Mouse (Mus musculus): ENCODE data around the gene Cnst.
"Not testable (repeated sequence)": the region's sequence is repeated elsewhere in the genome, so short reads cannot be mapped to it uniquely, and the experiment has no call there.

Cnst gene

DNA sequence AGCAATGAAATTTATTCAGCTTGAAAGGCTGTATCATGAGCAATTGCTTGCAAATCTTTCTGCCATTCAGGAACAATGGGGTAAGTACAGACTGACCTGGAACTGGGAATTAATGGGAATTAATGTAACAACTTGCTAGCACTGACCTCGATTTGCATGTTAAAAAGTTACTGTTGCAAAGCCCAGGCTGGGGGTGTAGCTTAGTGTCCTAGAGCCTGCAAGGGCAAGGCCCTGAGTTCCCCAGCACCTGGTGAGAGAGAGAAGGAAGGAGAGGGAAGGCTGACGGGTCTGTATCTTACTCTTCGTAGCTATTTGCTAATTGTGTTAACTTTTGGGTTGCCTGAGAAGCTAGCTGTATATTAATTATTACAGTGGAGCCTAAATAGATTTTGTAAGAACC, 58.4 kb downstream of the Cnst start:
- no peak for DNase-seq

DNA sequence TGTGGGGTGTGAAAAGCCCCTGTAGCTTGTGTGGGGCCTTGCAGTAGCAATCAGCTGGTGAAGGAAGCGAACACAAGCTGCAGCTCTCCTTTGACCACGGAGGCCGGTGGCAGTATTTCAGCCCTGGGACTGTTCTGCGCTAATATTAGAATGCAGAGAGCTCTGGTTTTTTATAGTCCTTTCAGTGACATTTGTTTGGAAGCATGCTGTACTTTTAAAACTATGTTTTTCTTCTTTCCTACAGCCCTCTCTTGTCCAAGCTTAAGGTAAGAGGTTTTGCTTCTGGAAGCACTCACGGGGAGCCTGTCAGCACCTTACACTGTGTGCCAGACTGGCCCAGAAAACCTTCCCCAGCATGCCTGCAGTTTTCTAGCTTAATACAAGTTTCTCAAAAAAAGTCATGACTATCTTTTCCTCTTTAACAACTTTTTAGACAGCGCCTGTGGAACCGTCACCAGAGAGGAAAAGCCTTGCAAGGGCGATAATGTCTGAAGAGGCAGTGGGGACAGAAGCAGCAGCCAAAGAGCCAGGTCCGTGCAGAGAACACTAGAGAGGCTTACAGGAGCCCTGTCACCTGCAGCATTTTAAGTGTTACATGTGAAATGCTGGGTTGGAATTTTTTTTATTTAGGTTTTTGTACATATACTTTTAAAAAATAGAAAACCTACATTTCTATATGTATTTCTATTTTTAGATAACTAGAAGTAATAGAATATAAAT, 60.0 kb downstream of the Cnst start:
- no peak for DNase-seq

DNA sequence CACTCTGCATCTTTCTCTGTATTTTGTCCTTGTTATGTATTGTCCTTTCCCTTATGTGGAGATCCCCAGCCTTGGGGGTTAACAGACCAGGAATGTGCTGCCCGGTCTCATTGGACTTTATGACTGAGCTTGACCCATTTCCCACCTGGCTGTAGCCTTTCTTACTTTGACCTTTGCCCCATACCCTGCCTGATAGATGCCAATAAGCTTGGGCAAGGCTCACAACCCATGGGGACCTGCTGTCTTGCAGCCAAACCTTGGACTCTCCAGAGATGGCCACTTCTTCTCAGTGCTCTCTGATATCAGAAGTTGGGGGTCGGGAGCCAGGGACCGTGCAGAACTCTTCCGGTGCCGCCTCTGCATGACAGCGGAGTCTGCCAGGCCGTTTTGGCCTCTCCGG, 62.4 kb downstream of the Cnst start:
- DNase-seq: no peak

DNA sequence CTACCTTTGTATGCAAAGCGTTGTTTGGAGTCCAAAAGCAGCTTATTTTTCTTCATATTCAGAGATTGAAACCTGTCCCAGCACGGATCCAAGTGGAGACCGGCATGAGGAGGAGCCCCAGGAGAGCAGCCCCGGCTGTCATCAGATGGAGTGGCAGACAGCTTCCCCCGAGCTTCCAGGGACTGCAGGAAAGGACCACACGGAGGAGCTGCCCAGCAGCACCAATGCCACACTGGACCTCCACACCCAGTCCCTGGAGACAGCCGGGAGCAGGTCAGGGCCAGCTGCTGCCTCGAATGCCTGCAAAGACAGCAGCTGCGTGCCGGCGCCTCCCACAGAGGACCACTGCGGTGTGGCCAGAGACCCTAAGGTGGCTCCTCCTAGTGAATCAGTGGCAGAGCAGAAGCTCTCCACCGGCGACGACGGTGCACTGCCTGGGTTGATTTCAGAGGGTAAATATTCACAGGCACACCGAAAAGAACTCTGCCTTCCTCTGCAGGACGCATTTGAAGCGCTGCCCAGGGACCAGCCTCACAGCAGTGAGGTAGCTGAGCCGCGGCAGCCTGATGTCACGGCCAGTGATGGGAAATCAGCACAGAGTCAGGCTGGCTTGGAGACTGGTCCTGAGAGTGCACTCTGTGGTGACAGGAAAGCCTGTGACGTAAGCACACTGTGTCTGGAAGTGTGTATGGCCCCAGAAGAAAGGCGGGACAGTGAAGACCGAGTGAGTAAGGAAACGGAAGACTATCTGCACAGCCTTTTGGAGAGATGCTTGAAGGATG, 63.7 kb downstream of the Cnst start:
- peak; percentile 41 to 61 for DNase-seq

DNA sequence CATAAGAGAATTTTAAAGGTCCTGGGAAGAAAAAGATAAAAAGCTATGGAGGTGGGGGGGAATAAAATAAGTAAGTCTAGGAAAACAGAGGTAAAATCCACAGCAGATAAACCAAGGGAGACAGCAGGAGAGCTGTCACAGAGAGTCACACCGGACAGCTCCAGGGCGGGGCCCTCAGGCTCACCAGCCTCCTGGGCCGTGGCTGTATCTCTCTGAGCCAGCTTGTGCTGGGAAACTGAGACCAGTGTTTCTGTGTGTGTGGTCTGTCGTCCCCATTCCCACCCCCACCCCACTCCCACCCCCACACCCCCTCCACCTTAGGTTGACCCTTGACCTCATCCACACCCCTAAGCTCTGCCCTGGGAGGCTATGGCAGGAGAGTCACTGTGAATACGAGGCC, 65.0 kb downstream of the Cnst start:
- no peak for DNase-seq

DNA sequence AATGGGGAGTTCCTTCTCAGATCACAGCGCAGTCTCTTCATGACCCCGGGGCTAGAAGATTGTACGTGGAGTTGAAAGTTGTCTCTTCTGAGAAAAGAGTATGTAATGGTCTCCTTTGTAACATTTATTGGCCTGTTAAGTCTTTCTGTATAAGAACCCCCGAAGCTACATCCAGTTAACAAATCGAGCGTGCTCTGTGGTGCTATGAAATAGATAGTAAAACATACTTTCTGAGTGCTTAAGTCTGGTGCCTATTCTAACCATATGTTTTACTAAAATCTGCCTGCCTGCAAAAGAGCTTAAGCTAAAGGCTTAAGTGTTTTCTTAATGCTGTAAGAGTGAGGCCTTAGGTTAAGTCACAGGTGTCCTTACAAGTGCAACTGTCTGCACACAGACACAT, 66.2 kb downstream of the Cnst start:
- DNase-seq: no peak

DNA sequence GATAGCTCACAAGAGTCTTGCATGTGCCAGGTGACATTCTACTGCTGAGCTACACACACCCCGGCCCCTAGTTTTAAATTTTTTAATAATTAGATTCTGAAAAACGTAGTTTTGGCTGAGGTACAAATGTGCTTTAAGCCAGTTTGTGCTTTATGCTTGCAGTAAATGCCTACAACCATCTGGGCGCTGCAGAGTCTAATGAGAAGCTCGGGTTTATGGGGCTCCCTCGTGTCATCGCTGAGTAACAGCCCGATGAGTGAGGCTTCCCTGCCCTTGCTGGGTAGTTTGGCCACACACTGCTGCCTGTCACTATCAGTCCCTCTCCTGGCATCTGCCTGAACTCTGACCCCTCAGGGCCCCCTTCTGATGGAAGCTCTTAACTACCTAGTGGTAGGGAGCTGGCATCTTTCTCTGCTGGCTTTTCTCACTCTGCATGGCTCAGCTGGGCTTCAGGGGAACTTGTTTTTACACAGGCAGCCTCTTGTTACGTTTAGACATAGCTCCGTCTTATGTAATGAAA, 66.9 kb downstream of the Cnst start:
- DNase-seq: no peak

DNA sequence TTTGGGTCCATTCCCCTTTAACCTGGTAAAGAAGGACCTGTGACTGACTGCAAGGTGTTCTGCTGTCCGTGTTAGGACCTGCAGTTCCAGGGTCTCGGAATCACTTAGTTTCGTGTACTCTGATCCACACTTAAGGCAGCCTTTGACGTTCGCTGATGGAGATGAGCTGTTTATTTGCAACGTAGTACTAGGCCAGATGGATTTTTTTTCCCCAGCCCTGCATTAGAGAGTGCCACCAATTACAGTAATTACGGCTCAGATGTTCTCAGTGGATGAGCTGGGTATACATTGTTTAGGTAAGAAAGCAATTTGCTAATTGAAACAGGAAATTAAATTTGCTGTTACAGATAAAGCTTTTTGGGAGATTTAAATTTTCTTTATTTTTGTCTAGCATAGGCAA, 71.3 kb downstream of the Cnst start:
- no peak for DNase-seq

DNA sequence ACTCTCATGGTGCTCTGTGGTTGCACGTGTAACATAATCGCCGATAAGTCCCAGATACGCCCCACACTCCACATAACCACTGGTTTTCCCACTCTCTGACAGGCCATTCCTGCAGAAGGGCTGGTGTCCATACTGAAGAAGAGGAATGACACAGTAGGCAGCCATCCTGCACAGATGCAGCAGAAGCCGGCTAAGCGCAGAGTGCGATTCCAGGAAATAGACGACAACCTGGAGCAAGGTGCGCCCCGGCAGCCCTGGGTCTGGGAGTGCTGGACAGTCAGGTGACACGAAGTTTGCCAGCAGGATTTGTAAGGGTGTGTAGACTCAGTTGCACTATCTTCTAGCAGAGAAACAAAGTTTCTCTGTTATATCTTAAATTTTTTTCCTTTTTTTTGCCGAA, 76.5 kb downstream of the Cnst start:
- no peak for DNase-seq

DNA sequence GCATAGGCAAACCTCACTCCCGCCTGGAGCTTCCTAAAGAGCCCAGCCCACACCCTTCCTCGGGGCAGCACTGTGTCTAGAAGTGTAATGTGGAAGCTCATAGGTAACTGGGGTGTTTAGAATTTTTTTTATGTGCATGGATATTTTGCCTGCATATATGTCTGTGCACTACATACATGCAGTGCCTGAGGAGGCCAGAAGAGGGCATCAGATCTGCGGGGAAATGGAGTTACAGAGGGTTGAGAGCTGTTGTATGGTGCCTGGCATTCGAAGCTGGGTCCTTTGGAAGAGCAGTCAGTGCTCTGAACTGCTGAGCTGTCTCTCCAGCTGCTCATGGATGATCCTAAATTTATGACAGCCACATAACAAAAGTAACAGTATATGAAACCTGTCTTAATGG, 77.5 kb downstream of the Cnst start:
- DNase-seq: peak; percentile 77

DNA sequence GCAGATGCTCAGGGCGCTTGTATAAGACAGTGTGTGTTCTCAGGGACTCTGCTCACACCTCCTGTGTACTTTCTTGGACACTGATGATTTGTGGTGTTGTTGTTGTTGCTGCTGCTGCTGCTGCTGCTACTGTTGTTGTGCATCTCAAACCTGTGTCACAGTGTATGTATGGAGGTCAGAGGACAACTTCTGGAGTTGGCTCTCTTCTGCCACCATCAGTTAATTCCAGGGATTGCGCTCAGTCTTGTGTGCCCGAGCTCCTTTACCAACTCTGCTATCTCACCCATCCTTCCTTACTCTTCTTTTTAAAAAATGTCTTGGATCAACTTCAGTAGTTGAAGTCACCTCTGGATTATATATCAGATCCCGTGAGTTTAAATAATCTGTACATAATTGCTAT, 78.2 kb downstream of the Cnst start:
- DNase-seq: peak; percentile 75 to 76

DNA sequence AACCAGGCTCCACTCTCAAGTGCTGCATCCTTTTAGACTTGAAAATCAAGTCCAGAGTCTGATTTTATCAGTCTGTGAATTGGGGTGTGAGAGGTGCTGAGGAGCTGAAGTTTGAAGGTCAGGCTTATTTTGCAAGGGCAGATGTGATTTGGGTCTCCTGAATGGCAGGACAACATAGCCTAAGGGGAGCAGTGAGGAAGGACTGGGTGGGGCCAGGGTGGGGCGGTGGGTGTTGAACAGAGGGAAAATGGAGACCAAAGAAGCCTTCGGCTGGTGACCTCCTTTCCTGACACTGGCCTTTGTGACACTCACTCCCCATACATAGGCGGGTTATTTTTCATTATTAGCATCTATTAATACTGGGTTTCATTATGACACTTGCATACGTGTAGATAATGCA, 81.7 kb downstream of the Cnst start:
- DNase-seq: no peak

DNA sequence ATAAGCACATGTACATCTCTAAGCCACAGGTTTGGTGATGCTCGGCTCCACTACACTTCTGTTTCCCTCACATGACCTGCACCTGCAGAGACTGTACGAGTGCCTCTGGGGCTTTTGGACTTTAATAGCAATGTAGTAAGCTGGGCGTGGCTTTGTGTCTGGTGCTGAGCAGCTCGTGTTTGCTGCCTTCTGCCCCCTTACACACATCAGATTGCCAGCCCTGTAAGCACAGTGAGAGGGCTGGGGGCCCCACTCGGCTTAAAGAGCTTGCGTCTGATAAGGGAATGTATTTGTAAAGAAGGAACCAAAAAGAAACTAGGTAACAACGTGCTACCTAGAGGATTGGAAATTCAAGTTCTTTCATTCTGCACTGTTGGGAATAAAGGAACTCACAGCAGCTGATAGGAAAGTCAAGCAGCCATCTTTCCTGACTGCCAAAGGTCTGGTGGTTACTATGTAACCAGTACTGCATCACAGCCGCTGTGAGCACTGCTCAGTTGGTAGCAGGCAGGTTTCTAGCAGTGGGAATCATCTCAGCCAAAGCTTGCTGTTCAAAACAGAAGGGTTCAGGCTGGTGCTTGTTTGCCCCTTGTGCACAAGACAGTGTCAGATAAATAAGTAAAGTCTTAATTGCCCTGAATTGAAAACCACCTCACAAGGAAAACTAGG, 82.4 kb downstream of the Cnst start:
- no peak for DNase-seq

DNA sequence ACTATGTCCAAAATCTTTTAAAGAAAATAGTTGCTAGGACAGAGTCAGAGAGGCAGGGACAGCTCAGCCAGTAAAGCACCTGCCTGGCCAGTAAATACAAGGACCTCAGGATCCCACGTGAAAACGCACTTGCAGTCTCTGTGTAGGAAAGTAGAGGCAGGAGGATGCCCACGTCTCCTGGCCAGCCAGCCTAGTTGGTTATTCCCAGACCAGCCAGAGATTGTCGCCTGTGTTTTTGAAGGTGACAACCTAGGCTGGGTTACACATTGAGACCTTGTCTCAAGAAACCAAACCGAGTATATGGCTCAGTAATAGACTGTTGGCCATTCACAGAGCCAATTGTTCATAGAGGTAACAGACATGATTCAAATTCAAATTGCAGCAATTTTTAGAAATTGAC, 83.1 kb downstream of the Cnst start:
- no peak for DNase-seq

DNA sequence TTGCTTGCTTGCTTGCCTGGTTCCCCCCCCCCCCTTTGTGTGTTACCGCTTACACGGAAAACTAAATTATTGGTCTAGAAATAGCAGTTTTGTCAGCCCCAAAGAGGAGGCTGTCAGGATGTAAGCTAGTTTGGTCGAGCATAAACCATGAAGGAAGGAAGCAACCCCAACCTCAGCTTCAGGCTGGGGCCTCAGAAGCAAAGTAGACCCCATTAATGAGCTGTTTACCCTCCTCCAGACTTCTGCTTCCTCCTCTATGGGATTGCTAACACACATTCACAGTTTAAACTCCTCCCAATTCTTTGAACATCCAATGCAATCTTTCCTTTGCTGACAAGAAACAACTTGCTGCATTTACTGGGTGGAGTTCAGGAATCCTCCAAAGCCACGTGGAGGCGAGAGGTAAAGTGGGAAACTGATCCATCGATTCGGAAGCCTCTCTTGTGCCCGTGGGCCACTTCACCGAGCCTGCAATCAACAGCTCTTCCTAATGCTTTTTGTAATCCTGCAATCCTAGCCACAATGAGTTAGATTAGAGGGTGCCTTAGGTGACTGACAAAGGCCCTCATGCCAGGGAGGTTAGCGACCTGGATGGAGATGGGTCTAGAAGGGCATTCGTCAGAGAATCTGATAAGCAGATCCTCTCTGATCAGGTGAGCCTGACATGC, 86.7 kb downstream of the Cnst start:
- DNase-seq: no peak

DNA sequence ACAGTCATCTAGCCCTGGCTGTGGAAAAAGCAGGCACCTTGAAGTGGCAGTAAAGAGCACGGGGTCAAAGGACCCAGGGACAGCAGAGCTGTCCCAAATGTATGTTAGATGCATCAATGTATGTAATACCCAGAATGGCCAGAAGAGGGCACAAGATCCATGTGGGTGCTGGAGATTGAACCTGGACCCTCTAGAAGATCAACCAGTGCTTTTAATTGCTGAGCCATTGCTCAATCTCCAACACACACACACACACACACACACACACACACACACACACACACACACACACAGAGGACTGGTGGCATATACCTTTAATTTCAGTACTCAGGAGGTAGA, 87.2 kb downstream of the Cnst start:
- peak in 1 of 2 experiments; percentile 13 for DNase-seq

DNA sequence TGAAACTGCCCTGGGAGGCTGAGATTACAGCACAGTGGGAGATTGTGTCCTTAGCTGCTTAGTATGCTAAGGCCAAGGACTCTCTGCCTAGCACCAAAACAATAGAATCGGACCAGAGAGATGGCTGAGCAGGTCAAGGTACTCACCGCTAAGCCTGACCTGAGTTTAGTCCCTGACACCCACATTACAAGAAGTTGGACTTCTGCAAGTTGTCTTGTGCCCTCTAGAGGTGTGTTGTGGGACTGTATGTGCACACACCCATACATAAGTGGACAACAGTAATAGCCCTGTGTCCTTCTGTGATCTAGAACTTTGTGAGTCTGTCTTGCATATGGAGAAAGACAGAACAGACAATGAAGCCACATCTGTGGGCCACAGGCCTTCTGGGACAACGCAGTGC, 88.0 kb downstream of the Cnst start:
- DNase-seq: no peak

DNA sequence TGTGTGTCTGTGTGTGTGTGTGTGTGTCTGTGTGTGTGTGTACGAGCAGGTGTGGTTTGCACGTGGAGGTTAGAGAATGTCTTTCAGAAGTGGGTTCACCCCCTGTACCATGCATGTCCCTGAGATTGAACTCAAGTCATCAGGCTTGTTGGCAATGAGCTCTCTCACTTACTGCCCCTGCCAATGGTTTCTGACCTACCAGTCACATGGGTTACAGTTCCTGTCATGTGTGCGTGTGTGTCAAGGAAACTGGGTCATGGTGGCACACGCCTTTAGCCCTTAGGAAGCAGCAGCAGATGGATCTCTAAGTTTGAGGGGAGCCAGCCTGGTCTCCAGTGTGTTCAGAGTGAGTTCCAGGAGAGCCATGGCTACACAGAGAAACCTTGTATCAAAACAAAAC, 96.6 kb downstream of the Cnst start:
- DNase-seq: no peak

DNA sequence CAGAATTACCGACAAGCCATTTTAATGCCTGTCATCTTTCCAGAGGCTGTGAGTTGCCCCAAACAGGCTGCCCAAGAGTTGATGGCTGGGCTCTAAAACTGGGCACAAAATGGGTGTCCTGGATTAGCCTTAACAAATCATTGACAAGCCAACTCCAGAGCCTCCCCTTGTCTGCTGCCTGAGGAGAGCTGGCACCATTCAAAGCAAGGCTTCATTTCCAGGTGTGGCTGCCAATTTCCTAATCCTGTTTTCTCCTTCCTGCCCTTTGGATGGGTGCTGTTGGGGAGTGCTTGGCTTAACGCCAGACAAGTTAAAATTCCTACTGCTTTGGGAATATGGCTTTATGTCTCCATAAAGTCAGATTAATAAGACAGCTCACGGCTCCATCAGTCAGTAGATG, 98.0 kb downstream of the Cnst start:
- no peak for DNase-seq

DNA sequence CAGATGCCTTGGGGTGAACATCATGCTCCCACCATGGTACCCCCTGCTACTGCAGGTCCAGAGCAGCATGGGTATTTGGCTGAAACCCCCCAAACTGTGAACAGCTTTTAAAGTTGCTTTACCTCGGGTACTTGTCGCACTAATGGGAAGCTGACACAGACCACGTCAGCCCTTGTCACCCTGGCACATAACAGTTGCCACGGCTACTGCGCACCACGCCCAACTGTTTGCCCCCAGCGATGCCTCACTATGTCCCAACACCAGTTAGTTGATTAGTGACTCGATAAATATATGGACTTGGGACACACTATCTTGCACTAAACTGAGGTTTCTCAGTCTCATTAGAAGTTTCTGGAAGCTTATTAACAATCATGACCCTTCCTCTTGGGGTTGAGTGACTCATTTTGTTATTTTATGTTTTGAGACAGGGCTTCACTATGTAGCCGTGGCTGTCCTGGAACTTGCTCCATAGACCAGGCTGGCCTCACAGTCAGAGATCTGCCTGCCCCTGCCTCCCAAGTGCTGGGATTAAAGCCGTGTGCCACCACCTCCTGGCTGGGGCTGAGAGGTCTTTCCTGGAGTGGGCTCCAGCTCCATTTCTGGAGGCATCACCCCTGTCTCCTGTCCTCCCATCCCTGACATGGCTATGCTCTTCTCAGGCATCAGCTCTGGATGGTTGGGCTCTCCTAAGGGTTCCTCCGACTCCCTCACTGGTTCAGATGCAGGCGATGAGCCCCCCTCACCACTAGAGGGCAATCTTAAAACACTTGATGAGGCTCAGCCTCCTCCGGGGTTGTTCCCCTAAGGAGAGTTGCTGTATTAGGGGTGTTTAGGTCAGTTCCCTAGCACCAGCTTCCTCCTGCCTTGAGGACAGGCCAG, 99.2 kb downstream of the Cnst start:
- peak; percentile 83 to 87 for DNase-seq

DNA sequence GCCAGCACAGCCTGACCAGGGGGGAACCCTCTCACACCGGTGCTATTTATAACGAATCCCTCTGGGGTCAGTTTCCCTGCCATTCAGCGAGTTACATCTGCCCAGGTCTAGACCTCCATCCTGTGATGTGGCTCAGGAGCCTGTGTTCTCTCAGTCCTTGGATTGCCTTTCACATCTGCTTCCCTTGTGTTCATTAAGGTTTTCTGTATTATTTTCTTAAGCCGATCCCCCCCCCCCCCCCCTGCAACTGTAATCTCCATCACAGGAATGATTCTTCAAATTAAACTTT, 99.8 kb downstream of the Cnst start:
- no peak for DNase-seq

DNA sequence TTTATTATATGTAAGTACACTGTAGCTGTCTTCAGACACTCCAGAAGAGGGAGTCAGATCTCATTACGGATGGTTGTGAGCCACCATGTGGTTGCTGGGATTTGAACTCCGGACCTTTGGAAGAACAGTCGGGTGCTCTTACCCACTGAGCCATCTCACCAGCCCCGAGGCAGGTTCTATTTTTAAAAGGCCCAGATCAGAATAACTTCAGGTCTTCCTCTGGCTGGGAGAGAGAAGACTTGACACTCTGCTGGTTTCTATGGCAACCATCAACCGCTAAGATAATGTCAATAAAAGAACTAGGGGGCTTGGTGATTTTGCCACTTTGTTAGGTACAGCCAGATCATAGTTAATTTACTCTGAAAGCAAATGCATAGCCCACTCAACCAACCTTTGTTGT, 102.5 kb downstream of the Cnst start:
- not testable (repeated sequence) for DNase-seq

DNA sequence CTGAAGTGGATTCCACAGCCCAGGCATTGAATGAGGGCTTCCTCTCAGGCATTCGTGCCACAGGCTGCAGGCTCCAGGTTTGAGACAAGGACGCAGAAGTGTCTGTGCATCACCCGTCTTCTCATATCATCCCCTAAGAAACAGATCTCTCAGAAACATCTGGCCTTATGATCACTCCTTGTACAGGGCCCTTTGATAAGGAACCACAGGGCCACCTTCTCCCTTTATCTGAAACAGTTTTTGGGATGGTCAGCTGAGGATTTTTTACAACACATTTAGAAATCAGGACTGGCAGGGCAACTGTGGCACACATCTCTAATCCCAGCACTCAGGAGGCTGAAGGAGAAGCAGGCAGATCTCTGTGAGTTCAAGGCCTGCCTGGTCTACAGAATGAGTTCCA, 103.2 kb downstream of the Cnst start:
- no peak for DNase-seq
